Mouse (Mus musculus) stomach, postnatal 0 days (tissue): ENCODE measurements around the gene Rhobtb1. TPM values are rescaled to one million over a fixed set of nuclear protein-coding genes. Genes with fewer than 3 reads are reported as not detected.

Source experiments
- ATAC-seq: fragments of 200-750 bp; cut with Nextera tagmentation; 2 replicates; pipeline ENCODE4 v1.8.0; 2017; ENCODE audit not compliant: low FRiP score, low TSS enrichment
- DNase-seq: peaks from one replicate; pipeline ENCODE4 v3.0.0-alpha.2; 2016; ENCODE audit warnings: low spot score
- H3K27ac ChIP-seq: fragments of 300-500 bp; sonication (generic); replicated peaks from 2 replicates; pipeline ENCODE4 v1.5.1; 2014; ENCODE audit warnings: mild to moderate bottlenecking, control low read depth
- H3K27me3 ChIP-seq: fragments of 300-500 bp; sonication (generic); 2 replicates; pipeline ENCODE4 v1.6.1; 2014; ENCODE audit warnings: low read length; ENCODE audit not compliant: control insufficient read depth, insufficient read depth
- H3K36me3 ChIP-seq: fragments of 300-500 bp; sonication (generic); 2 replicates; pipeline ENCODE4 v1.6.1; 2014; ENCODE audit warnings: low read length, mixed read lengths; ENCODE audit not compliant: control insufficient read depth, insufficient read depth
- H3K4me1 ChIP-seq: fragments of 300-500 bp; sonication (generic); replicated peaks from 2 replicates; pipeline ENCODE4 v1.6.1; 2014; ENCODE audit warnings: antibody characterized with exemption; ENCODE audit not compliant: control insufficient read depth, insufficient read depth
- H3K4me2 ChIP-seq: fragments of 300-500 bp; sonication (generic); replicated peaks from 2 replicates; pipeline ENCODE4 v1.6.1; 2014; ENCODE audit warnings: low read depth, mild to moderate bottlenecking, control low read depth, moderate library complexity
- H3K4me3 ChIP-seq: fragments of 300-500 bp; sonication (generic); 2 replicates; pipeline ENCODE4 v1.5.1; 2014; ENCODE audit warnings: low read depth, low read length, control low read depth
- H3K9ac ChIP-seq: fragments of 300-500 bp; sonication (generic); 2 replicates; pipeline ENCODE4 v1.6.1; 2014; ENCODE audit warnings: mild to moderate bottlenecking, low read length, control low read depth, mixed read lengths
- H3K9me3 ChIP-seq: fragments of 300-500 bp; sonication (generic); 2 replicates; pipeline ENCODE4 v1.6.1; 2016; ENCODE audit warnings: low read length; ENCODE audit not compliant: control insufficient read depth
- CTCF ChIP-seq: IDR thresholded peaks from 2 replicates; pipeline ENCODE4 v1.5.1; 2016; ENCODE audit warnings: antibody characterized with exemption, low read depth, mild to moderate bottlenecking, moderate library complexity
- EP300 ChIP-seq: optimal IDR thresholded peaks from 2 replicates; pipeline ENCODE3; 2016; ENCODE audit warnings: antibody characterized with exemption
- WGBS: fragments of 180-500 bp; shearing (Covaris S2); extraction: QIAGEN DNeasy Blood & Tissue Kit; methylation state at CpG from one replicate; pipeline ENCODE4 v1.1.7; 2014; 5-methylcytosine and 5-hydroxymethylcytosine counted together
- polyA plus RNA-seq: library from polyadenylated mRNA; unstranded; fragments of >200 nt; fragmentation: Nextera tagmentation; extraction: Ambion mirVana; gene quantifications from 2 replicates; pipeline ENCODE4 v1.2.1, GENCODE M21; 2015

The Rhobtb1 gene
- polyA plus RNA-seq, 1 experiment from 2014 or later, result 34.4 TPM

DNA sequence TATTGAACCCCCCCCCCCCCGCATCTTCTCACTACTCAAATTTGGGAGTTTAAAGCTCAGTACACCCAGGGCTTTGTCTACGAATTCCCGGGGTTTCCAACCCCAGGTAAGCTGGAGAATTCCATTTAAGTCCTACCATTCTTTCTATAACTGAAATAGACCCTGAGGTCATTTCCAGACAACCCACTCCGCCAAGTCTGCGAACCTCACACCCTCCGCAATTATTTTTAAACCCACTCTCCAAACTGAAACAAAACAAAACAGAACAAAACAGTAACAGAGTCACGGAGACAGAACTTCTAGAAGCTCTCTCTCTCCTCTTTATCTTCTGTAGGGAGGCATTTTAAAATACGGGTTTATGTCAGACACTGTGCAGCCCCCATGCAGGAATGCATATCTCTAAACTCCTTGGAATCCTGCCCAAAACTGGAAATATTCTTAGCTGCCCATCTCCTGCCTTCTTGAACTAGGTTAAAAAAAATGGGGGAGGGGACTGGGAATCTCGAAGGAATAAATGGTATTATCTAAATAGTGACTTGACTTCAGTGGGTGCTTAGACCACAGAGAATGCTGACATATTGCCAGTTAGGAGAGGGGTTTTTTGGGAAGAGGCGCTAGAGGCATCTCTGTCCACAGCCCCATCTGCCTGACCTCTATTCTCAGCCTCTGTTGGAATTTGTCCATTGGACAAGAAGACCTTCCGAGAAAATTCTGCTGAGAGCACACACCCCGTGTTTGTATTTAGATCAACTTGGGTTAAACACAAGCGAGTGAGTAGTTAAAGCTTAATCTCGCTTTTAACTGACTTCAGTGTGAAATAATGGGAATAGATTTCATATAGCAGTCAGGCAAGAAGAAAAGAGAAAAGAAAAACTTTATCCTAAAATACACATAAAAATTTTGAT lies 111.9 kb downstream of the Rhobtb1 start:
- peak overlapping the region; percentile 5; the same call in 1 of the 2 replicates for H3K27ac ChIP-seq
- H3K27me3 ChIP-seq, result no peaks in the 10 kb centered on the region
- TF ChIP-seq CTCF (no peak), EP300 (no peak)
- H3K9me3 ChIP-seq, result no peaks in the 10 kb centered on the region
- no peak overlapping the region for H3K4me3 ChIP-seq
- ATAC-seq (no peak), DNase-seq (no peak)
- H3K36me3 ChIP-seq, result no peaks in the 10 kb centered on the region
- WGBS, result 34% methylated on average over 14 of the region's 14 CpGs
- H3K9ac ChIP-seq, result no peak overlapping the region
- peaks cover 3% of the 10 kb centered on the region; the same call in 1 of the 2 replicates for H3K4me1 ChIP-seq
- H3K4me2 ChIP-seq, result peak overlapping the region; percentile 6; the same call in 1 of the 2 replicates

DNA sequence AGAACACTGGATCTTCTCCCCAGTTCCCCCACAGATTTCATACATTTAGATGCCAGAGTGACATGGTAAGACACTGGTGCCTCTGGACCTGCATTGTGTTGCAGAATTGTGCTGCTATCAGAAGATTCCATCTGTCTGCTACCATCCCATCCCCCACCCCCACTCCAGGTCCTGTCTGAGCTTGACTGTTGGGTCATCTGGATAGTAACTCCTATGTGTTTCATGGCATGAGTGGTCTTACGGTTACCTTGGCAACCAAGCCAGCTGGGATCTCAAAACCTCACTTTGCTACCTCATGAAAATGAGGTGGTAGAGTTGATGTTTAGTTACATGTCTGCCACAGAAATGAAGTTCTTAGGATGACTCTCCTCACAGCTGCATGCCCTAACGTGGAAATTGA lies 112.7 kb downstream of the Rhobtb1 start:
- H3K4me1 ChIP-seq, result peaks cover 3% of the 10 kb centered on the region; the same call in 1 of the 2 replicates
- no peak overlapping the region for H3K9ac ChIP-seq
- no peaks in the 10 kb centered on the region for H3K9me3 ChIP-seq
- H3K27ac ChIP-seq, result no peak overlapping the region
- no peak overlapping the region for H3K4me3 ChIP-seq
- 0 out of 2 replicates have a peak, but pooled peaks cover under 1% of the 10 kb centered on the region for H3K36me3 ChIP-seq
- ATAC-seq (no peak), DNase-seq (no peak)
- H3K4me2 ChIP-seq, result no peak overlapping the region
- H3K27me3 ChIP-seq, result no peaks in the 10 kb centered on the region
- TF ChIP-seq EP300 (no peak), CTCF (no peak)
- WGBS, result 68% methylated on average over 2 of the region's 2 CpGs

DNA sequence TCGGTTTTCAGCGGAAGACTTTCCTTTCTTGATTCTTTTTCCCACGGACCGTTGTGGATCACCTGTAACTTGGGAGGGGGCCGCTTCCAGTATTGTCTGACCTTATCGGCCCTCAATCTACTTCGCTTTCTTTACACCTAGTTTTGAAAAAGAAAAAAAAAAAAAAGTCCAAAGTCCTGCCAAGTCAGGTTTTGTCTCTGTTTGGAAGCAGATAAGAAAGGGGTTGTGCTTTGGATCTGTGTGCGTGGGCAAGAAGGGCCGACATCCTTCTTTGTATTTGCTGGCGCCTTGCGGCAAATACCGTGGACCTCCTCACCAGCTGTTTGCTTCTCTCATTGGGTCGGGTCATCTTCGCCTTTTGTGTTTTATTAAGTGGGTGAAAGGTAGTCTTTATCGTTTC lies 114.2 kb downstream of the Rhobtb1 start:
- peaks cover 3% of the 10 kb centered on the region; the same call in 1 of the 2 replicates for H3K4me1 ChIP-seq
- 0 out of 2 replicates have a peak overlapping the region, but pooled peaks have one; percentile 6 for H3K4me3 ChIP-seq
- no peak for DNase-seq
- H3K9ac ChIP-seq, result no peak overlapping the region
- peak overlapping the region; percentile 31 for H3K4me2 ChIP-seq
- peaks cover 7% of the 10 kb centered on the region for H3K36me3 ChIP-seq
- 63% methylated on average over 15 of the region's 15 CpGs for WGBS
- H3K9me3 ChIP-seq, result no peaks in the 10 kb centered on the region
- TF ChIP-seq EP300 (no peak), CTCF (no peak)
- no peaks in the 10 kb centered on the region for H3K27me3 ChIP-seq
- 0 out of 2 replicates have a peak, but pooled peaks have one; percentile 28 for ATAC-seq
- no peak overlapping the region for H3K27ac ChIP-seq

DNA sequence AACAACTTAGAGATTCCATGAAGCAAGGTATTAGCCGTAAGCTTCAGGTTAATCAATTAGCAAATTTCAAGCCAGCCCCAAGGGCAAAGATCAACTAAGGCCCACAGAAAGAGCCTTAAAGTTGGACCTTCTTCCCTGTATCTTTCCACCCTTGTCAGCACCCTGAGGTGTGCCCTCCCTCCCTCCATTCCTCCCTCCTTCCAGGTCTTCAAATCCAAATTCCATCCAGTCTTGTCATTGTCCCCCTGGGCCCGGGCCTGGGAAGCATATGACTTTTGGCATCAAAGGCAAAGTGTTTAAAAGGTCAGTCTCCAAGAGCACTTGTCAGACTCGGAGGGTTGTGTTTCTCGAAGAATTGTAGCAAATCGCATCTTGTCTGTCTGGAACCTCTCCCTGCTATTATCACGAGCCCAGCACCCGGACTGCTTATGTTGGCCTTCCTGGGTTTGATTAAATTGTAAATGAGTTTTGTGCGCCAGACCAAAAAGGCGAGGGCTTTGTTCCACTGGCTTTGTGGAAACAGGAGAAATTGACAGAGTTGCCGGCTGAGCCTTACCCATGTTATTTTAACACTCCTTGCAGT lies 116.9 kb downstream of the Rhobtb1 start:
- ATAC-seq, result no peak
- no peak overlapping the region for H3K4me3 ChIP-seq
- no peak overlapping the region for H3K4me2 ChIP-seq
- no peaks in the 10 kb centered on the region for H3K9me3 ChIP-seq
- peaks cover 3% of the 10 kb centered on the region; the same call in 1 of the 2 replicates for H3K4me1 ChIP-seq
- DNase-seq, result no peak
- WGBS, result 62% methylated on average over 10 of the region's 10 CpGs
- 0 out of 2 replicates have a peak overlapping the region, but pooled peaks have one; percentile 35 for H3K27ac ChIP-seq
- no peaks in the 10 kb centered on the region for H3K27me3 ChIP-seq
- no peak overlapping the region for H3K9ac ChIP-seq
- peaks cover 14% of the 10 kb centered on the region for H3K36me3 ChIP-seq
- TF ChIP-seq CTCF, result no peak
- TF ChIP-seq EP300, result no peak

DNA sequence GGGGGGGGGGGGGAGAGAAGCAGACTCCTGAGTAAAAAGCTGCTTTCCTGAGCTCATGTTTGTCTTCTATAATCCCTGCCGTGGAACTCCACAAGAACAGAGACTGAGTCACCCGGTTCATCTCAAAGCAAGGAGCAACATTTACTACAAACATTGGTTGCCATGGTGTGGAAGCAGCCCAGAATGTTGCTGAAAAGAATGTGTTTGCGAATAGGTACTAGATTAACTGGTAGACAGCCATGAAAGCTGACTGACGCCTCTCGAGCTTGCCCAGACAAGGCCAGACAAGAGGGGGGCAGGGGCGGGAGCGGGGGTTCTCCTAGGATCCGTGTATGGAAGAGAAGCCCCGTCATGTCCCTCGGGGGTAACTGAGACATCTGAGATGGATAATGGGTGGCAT lies 120.2 kb downstream of the Rhobtb1 start:
- Histone ChIP-seq H3K4me2 (no peak overlapping the region), H3K4me1 (no peaks in the 10 kb centered on the region), H3K27ac (peak overlapping the region; percentile 86), H3K27me3 (no peaks in the 10 kb centered on the region), H3K36me3 (peaks cover 22% of the 10 kb centered on the region), H3K9ac (no peak overlapping the region), H3K4me3 (no peak overlapping the region), H3K9me3 (no peaks in the 10 kb centered on the region)
- WGBS, result 33% methylated on average over 10 of the region's 10 CpGs
- TF ChIP-seq CTCF (no peak), EP300 (no peak)
- DNase-seq (peak; percentile 32), ATAC-seq (peak; percentile 78)
